Mouse (Mus musculus) stomach, embryonic 14.5 days (tissue): ENCODE results near the gene Slc18b1. TPM values are rescaled to one million over a fixed set of nuclear protein-coding genes. Genes with fewer than 3 reads are reported as not detected.
A peak's percentile ranks its signal among the peaks of the same experiment; 100 is the strongest.
"Not testable (repeated sequence)": the region's sequence is repeated elsewhere in the genome, so short reads cannot be mapped to it uniquely, and the experiment has no call there.

ENCODE experiments used
- ATAC-seq: fragments of 200-750 bp; cut with Nextera tagmentation; 2 replicates; pipeline ENCODE4 v1.8.0; 2017; ENCODE audit warnings: low read depth, moderate TSS enrichment; ENCODE audit not compliant: insufficient number of reproducible peaks, insufficient read depth, low FRiP score
- H3K27ac ChIP-seq: fragments of 300-500 bp; sonication (generic); 2 replicates; pipeline ENCODE4 v1.5.1; 2014; ENCODE audit warnings: mild to moderate bottlenecking, low read length, moderate library complexity, mixed read lengths
- H3K27me3 ChIP-seq: fragments of 300-500 bp; sonication (generic); 2 replicates; pipeline ENCODE4 v1.6.1; 2014; ENCODE audit warnings: low read length, control low read depth, mixed read lengths; ENCODE audit not compliant: control insufficient read depth, insufficient read depth
- H3K36me3 ChIP-seq: fragments of 300-500 bp; sonication (generic); 2 replicates; pipeline ENCODE4 v1.6.1; 2014; ENCODE audit warnings: mild to moderate bottlenecking, control low read depth, low read length, moderate library complexity, mixed read lengths; ENCODE audit not compliant: control insufficient read depth, insufficient read depth
- H3K4me1 ChIP-seq: fragments of 300-500 bp; sonication (generic); 2 replicates; pipeline ENCODE4 v1.6.1; 2014; ENCODE audit warnings: low read length, control low read depth, mixed read lengths; ENCODE audit not compliant: control insufficient read depth, insufficient read depth
- H3K4me2 ChIP-seq: fragments of 300-500 bp; sonication (generic); replicated peaks from 2 replicates; pipeline ENCODE4 v1.6.1; 2014; ENCODE audit warnings: low read depth, low read length, control low read depth
- H3K4me3 ChIP-seq: fragments of 300-500 bp; sonication (generic); 2 replicates; pipeline ENCODE4 v1.5.1; 2014; ENCODE audit warnings: low read depth, low read length, control low read depth
- H3K9ac ChIP-seq: fragments of 300-500 bp; sonication (generic); replicated peaks from 2 replicates; pipeline ENCODE4 v1.6.1; 2014; ENCODE audit warnings: low read depth, mild to moderate bottlenecking, control low read depth, low read length, moderate library complexity, mixed read lengths
- H3K9me3 ChIP-seq: fragments of 300-500 bp; sonication (generic); 2 replicates; pipeline ENCODE4 v1.6.1; 2016; ENCODE audit warnings: low read depth, low read length, control low read depth; ENCODE audit not compliant: control insufficient read depth
- WGBS: fragments of 180-500 bp; shearing (Covaris S2); extraction: QIAGEN DNeasy Blood & Tissue Kit; methylation state at CpG from one replicate; pipeline ENCODE4 v1.1.7; 2014; 5-methylcytosine and 5-hydroxymethylcytosine counted together
- polyA plus RNA-seq: library from polyadenylated mRNA; unstranded; fragments of >200 nt; fragmentation: Nextera tagmentation; extraction: Ambion mirVana; gene quantifications from 2 replicates; pipeline ENCODE4 v1.2.1, GENCODE M21; 2014

Gene Slc18b1
- polyA plus RNA-seq, 1 experiment from 2014 or later, result 23.7 TPM

DNA sequence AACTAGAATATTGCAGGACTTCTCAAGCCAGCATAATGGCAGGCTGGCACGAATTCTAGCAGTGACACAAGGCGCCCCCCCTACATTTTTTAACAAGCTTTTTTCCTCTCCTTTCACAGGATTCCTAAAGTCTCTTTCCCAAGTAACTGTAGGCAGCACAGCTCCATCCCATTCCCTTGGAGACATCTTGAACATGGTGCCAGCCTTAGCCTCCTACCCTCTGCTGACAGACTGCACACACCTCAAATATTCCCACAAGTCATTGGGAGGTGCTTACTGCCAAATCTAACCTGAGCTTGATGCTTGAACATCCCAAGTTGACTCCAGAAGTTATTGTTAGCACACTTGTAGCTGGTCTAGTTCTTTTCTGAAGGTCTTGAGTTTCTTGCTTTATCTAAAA lies 12.7 kb upstream of the Slc18b1 start:
- Histone ChIP-seq H3K27ac (no peak overlapping the region), H3K9ac (no peak overlapping the region), H3K4me3 (no peak overlapping the region), H3K27me3 (no peaks in the 10 kb centered on the region), H3K36me3 (peaks cover 33% of the 10 kb centered on the region), H3K9me3 (no peaks in the 10 kb centered on the region), H3K4me2 (no peak overlapping the region), H3K4me1 (peaks cover 13% of the 10 kb centered on the region)
- WGBS, result 44% methylated on average over 2 of the region's 2 CpGs
- no peak for ATAC-seq

DNA sequence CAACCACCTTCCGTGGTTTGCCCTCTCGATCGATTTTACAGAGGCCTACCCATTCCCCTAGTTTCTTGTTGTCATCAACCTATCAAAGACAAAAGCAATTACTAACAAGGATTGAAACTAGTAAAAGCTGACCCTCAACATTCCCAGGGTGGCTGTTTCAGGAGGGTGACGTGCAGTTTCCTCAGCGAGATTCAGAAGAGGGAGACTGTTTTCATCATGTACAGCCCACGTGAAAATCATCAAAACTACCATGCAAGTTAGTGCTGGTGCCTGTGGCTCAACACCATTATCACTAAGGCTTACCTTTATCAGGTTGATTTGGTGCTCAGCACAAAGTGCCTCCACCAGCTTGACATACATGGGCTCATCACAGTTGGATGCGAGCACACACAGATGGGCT lies 11.2 kb upstream of the Slc18b1 start:
- not testable (repeated sequence) for H3K27ac ChIP-seq, H3K27me3 ChIP-seq, H3K9me3 ChIP-seq, ATAC-seq
- H3K4me2 ChIP-seq, result peak overlapping the region; percentile 88
- H3K36me3 ChIP-seq, result peaks cover 33% of the 10 kb centered on the region
- WGBS, result 52% methylated on average over 7 of the region's 7 CpGs
- peak overlapping the region; percentile 82 for H3K4me3 ChIP-seq
- H3K9ac ChIP-seq, result peak overlapping the region; percentile 84
- H3K4me1 ChIP-seq, result peaks cover 13% of the 10 kb centered on the region

DNA sequence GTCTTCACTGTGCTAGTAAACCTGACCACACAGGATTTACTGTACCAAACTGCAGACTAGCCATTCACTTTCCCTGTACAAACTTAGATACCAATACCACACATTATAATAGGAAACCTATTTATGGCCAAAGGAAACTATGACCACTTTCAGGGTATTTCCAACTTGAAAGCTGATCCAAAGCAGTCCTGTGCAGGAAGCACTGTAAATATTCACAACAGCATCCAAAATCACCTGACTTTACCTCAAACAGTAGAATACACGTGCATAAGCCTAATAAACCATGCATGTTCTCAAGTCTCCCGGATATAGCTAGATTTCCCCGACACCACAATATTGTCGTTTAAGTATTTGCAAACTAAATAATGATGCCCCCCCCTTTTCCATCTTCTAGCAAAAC lies 10.7 kb upstream of the Slc18b1 start:
- Histone ChIP-seq H3K36me3 (peaks cover 33% of the 10 kb centered on the region), H3K4me3 (peak overlapping the region; percentile 82), H3K4me2 (peak overlapping the region; percentile 88), H3K4me1 (peaks cover 13% of the 10 kb centered on the region), H3K27me3 (no peaks in the 10 kb centered on the region), H3K27ac (no peak overlapping the region; the same call in 1 of the 2 replicates), H3K9me3 (no peaks in the 10 kb centered on the region), H3K9ac (peak overlapping the region; percentile 84)
- WGBS, result 2% methylated on average over 4 of the region's 4 CpGs
- no peak for ATAC-seq

DNA sequence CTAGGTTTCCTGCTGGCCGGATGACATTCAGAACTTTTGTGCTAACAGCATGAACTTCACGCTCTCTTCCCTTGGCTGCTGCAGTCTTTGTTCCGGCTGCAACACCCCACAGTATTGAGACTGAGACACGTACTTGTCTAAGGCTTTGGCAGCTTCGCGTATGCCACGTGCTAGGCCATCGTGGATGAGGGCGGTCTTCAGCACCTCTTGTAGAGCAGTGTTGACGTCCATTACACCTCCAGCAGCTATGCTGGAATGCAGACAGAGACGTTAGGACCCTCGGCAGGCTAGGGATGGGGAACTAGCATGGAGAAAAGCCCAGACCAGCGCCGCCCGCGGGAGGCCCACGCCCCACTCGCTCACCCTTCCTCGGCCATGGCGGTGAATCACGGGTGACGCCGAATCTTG lies 10.2 kb upstream of the Slc18b1 start:
- H3K4me3 ChIP-seq, result peak overlapping the region; percentile 82
- ATAC-seq, result peak; percentile 38
- H3K36me3 ChIP-seq, result peaks cover 33% of the 10 kb centered on the region
- H3K4me2 ChIP-seq, result peak overlapping the region; percentile 88
- H3K4me1 ChIP-seq, result peaks cover 13% of the 10 kb centered on the region
- H3K27ac ChIP-seq, result peak overlapping the region; percentile 66
- WGBS, result under 1% methylated on average over 23 of the region's 23 CpGs
- H3K9me3 ChIP-seq, H3K27me3 ChIP-seq: not testable (repeated sequence)
- H3K9ac ChIP-seq, result peak overlapping the region; percentile 84

DNA sequence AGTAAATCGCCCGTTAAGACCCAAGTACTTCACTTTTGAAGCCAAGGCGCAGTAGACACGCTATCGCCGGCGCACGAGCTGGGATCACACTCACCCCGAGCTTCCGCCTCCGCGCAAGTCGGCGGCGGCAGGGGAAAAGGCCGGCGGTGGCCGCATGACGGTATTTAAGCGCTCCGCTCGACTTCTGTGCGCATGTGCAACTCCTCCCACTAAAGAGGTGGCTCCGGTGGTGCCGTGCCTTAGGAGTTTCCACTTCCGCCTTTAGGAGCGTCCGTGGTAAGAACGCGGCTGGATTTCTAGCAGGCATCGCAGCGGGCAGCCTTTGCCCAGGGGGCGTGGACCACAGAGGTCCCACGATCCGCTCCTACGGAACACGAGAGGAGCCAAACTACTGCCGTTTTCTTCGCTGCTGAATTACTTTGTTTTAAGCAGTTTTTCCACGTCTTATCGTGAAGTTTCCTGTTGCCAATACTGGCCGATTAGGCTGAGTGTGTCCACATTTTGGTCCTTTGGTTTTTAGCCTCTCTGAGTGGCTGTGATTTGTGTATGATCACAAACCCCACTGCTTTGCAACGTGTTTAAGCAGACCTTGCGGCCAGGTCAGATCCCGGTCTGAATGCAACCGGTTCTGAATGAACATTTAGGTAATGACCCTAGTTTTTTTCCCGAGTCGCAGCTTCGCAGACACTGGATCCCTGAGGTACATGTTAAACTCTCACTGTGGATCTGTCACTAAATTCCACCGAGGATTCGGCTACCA lies 9.5 kb upstream of the Slc18b1 start, which contains the start of gene Rps12:
TSS of gene Rps12 (minus strand) at position 214 of the 760 bp plus-strand sequence.
- H3K9ac ChIP-seq, result peak within 1 kb of the TSS; percentile 84
- H3K36me3 ChIP-seq, result peaks cover 33% of the 10 kb centered on the region
- ATAC-seq, result peak; percentile 96
- H3K4me1 ChIP-seq, result peaks cover 13% of the 10 kb centered on the region
- no peaks in the 10 kb centered on the region for H3K9me3 ChIP-seq
- H3K4me2 ChIP-seq, result peak within 1 kb of the TSS; percentile 88
- peak within 1 kb of the TSS; percentile 91 for H3K27ac ChIP-seq
- no peaks in the 10 kb centered on the region for H3K27me3 ChIP-seq
- peak within 1 kb of the TSS; percentile 82 for H3K4me3 ChIP-seq
- WGBS, result under 1% methylated on average over 51 of the region's 51 CpGs

DNA sequence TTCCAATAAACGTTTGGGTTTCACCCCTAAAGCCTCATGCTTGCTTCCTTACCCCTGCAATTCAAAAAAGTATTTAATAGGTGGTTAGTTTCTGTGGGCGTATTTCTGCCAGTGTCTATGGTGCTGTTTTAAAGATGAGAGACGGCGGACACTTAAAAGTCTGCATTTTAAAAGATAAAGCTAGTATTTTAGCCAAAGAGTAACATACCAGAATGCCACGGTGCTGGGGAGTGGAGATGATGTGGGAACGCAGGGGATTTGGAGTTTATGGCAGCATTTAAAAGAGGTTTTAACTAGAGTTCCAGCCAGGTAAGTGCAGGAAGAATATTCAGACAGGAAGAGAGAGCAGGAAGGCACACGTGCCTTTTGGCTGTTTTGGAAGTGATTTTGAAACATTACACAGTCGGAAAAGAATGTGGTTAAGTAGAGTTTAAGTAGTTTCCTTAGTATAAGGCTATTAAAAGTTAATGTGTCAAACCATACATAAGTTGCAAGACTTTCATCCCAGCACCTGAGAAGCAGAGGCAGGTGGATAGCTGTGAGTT lies 8.7 kb upstream of the Slc18b1 start:
- H3K9ac ChIP-seq, result peak overlapping the region; percentile 51
- peaks cover 13% of the 10 kb centered on the region for H3K4me1 ChIP-seq
- H3K27me3 ChIP-seq, result no peaks in the 10 kb centered on the region
- peaks cover 29% of the 10 kb centered on the region for H3K36me3 ChIP-seq
- no peaks in the 10 kb centered on the region for H3K9me3 ChIP-seq
- peak overlapping the region; percentile 91 for H3K27ac ChIP-seq
- no peak for ATAC-seq
- 8% methylated on average over 8 of the region's 8 CpGs for whole genome bisulfite sequencing
- H3K4me3 ChIP-seq, result peak overlapping the region; percentile 82
- peak overlapping the region; percentile 57 for H3K4me2 ChIP-seq

DNA sequence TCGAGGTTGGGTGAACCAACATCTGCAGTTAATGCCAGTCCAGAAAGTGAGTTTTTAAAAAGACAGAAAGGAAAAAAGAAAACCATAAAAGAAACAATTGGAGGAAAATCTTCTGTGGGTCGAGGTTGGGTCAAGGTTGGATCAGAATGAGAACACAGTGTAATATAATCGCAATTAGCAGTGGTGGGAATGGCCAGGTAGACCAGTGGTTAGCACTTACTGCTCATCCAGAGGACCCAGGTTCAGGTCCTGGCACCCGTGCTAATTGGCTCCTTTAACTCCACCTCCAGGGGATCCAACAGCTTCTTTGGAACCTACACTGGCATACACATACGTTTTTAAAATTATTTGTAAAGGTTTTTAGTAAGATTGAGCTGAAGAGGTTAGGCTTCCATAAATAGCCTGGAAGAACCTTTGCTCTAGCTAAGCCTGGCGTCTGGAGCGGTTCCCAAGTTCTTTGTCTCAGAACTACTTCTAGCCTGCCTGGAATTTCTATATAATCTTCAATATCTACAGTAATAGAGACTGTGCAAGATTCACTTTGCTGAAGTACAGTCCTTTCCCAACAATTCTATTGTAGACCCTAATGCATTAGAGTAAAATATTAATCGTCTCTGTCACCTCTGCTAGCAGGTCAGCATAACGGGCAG lies 790 bp upstream of the Slc18b1 start:
- WGBS, result 58% methylated on average over 9 of the region's 9 CpGs
- peak overlapping the region; percentile 72; the same call in 1 of the 2 replicates for H3K4me3 ChIP-seq

DNA sequence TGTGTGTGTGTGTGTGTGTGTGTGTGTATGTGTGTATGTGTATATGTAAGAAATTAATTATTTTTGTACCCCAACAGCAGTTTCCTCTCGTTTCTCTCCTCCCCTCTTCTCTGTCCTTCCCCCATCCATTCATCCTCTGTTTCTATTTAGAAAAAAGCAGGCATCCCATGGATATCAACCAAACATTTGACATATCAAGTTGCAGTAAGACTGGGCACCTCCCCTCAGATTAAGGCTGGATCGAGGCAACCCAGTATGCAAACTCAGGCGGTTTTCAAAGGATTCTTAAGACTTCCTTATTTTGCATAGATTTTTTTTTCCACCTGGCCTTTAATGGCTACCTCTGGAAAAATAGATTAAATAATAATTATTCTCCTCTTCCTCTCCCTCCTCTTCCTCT lies 820 bp downstream of the Slc18b1 start:
- H3K4me2 ChIP-seq, result peak overlapping the region; percentile 67
- no peak for ATAC-seq
- 8% methylated on average over 3 of the region's 3 CpGs for WGBS
- no peaks in the 10 kb centered on the region for H3K36me3 ChIP-seq
- H3K4me3 ChIP-seq, result peak overlapping the region; percentile 72
- H3K4me1 ChIP-seq, result peaks cover 3% of the 10 kb centered on the region; the same call in 1 of the 2 replicates
- no peak overlapping the region for H3K9ac ChIP-seq
- no peaks in the 10 kb centered on the region for H3K9me3 ChIP-seq
- H3K27ac ChIP-seq, result no peak overlapping the region
- H3K27me3 ChIP-seq, result no peaks in the 10 kb centered on the region

More for the DNA sequence above, 790 bp upstream of the Slc18b1 start:
- Histone ChIP-seq H3K9ac (0 out of 2 replicates have a peak overlapping the region, but pooled peaks have one; percentile 1), H3K4me2 (peak overlapping the region; percentile 67), H3K9me3 (no peaks in the 10 kb centered on the region), H3K36me3 (no peaks in the 10 kb centered on the region), H3K27ac (no peak overlapping the region), H3K27me3 (no peaks in the 10 kb centered on the region), H3K4me1 (peaks cover 3% of the 10 kb centered on the region; the same call in 1 of the 2 replicates)
- ATAC-seq, result no peak
